Mouse (Mus musculus): ENCODE measurements at regions not wholly inside any gene's neighbourhood (a gene's known extent, or its start where the extent isn't known, plus 50 kb on each side); places are given as distances from the start of the nearest gene placed in this dataset.

- Histone ChIP-seq H3K79me2 (ENCODE audit: control insufficient read depth, insufficient read depth, low read length, poor library complexity) (no peaks in the 10 kb centered on the region), H3K4me3 (ENCODE audit: control insufficient read depth in 1 of 2, insufficient read depth in 1 of 2, low read depth in 2 of 2, low read length in 2 of 2) (no peak overlapping the region), H3K4me1 (ENCODE audit: control insufficient read depth in 1 of 2, insufficient read depth in 2 of 2, low read length in 2 of 2) (no peaks in the 10 kb centered on the region), H3K27ac (ENCODE audit: control insufficient read depth, low read depth, low read length) (no peak overlapping the region), H3K27me3 (ENCODE audit: control insufficient read depth in 1 of 2, insufficient read depth in 2 of 2, low read length in 2 of 2) (no peaks in the 10 kb centered on the region), H3K9ac (ENCODE audit: control insufficient read depth, low read depth, low read length, poor library complexity, severe bottlenecking) (no peak overlapping the region), H3K9me3 (replicated peaks; ENCODE audit: insufficient read depth, low read length) (no peaks in the 10 kb centered on the region), H3K36me3 (ENCODE audit: control insufficient read depth in 1 of 2, insufficient read depth in 2 of 2, low read length in 2 of 2) (no peaks in the 10 kb centered on the region)
- DNase-seq (ENCODE audit: low read depth, low spot score), result no peak
- TF ChIP-seq JUND (IDR thresholded peaks at IDR 0.05; ENCODE audit: low read depth, low read length) (no peak), POLR2AphosphoS2 (IDR thresholded peaks at IDR 0.05; ENCODE audit: low read length) (no peak), EP300 (IDR thresholded peaks at IDR 0.05; ENCODE audit: low read depth in 1 of 2, low read length in 2 of 2) (no peak), MXI1 (IDR thresholded peaks at IDR 0.05; ENCODE audit: low read depth, low read length) (no peak), GATA1 (IDR thresholded peaks at IDR 0.05; ENCODE audit: low read depth, low read length) (no peak), MYC (IDR thresholded peaks at IDR 0.05; ENCODE audit: low read depth, low read length) (no peak), ETS1 (IDR thresholded peaks at IDR 0.05; ENCODE audit: low read depth, low read length) (no peak), USF1 (IDR thresholded peaks at IDR 0.05; ENCODE audit: low read depth, low read length) (no peak), TCF12 (IDR thresholded peaks at IDR 0.05; ENCODE audit: low read depth, low read length) (no peak), MEF2A (IDR thresholded peaks at IDR 0.05; ENCODE audit: extremely low read depth, insufficient replicate concordance, low read depth, low read length, poor library complexity, severe bottlenecking) (no peak)
Measured at GRCm38 (mm10) chr7:39954110-39954509, 436.5 kb downstream of the Zfp619 start.

DNA sequence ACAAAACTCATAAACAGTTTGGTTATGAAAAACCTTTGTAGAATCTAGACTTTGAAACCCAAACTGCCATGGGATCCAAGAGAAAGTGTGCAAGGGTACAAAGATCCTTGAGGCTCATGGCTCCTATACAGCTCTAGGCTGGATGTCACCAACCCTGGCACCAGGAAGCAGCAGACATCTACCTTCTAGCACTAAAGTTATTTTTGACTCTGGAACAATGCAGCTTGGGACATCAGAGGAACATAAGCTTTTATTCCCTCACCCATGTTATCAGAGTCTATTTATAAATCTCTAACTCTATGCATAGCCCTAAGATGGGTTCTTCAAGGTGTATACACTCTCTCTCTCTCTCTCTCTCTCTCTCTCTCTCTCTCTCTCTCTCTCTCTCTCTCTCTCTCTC is 437.4 kb downstream of the Zfp619 start:
- Histone ChIP-seq H3K9ac (ENCODE audit: control insufficient read depth, low read depth, low read length, poor library complexity, severe bottlenecking) (no peak overlapping the region), H3K27ac (ENCODE audit: control insufficient read depth, low read depth, low read length) (no peak overlapping the region), H3K79me2 (ENCODE audit: control insufficient read depth, insufficient read depth, low read length, poor library complexity) (no peaks in the 10 kb centered on the region), H3K4me1 (ENCODE audit: control insufficient read depth in 1 of 2, insufficient read depth in 2 of 2, low read length in 2 of 2) (no peaks in the 10 kb centered on the region), H3K27me3 (ENCODE audit: control insufficient read depth in 1 of 2, insufficient read depth in 2 of 2, low read length in 2 of 2) (no peaks in the 10 kb centered on the region), H3K9me3 (replicated peaks; ENCODE audit: insufficient read depth, low read length) (no peaks in the 10 kb centered on the region), H3K36me3 (ENCODE audit: control insufficient read depth in 1 of 2, insufficient read depth in 2 of 2, low read length in 2 of 2) (no peaks in the 10 kb centered on the region), H3K4me3 (ENCODE audit: control insufficient read depth in 1 of 2, insufficient read depth in 1 of 2, low read depth in 2 of 2, low read length in 2 of 2) (no peak overlapping the region)
- no peak for TF ChIP-seq TCF12 (IDR thresholded peaks at IDR 0.05; ENCODE audit: low read depth, low read length)
- no peak for TF ChIP-seq E2F4 (IDR thresholded peaks at IDR 0.05; ENCODE audit: borderline replicate concordance, low read depth, low read length)
- no peak for TF ChIP-seq MXI1 (IDR thresholded peaks at IDR 0.05; ENCODE audit: low read depth, low read length)
- no peak for TF ChIP-seq ZNF384 (IDR thresholded peaks at IDR 0.05; ENCODE audit: low read depth, low read length)
- no peak for TF ChIP-seq USF1 (IDR thresholded peaks at IDR 0.05; ENCODE audit: low read depth, low read length)
- no peak for TF ChIP-seq POLR2A (IDR thresholded peaks at IDR 0.05; ENCODE audit: control insufficient read depth in 1 of 2, insufficient read depth in 1 of 2, low read depth in 1 of 2, low read length in 2 of 2, poor library complexity in 1 of 2)
- no peak for TF ChIP-seq POLR2AphosphoS2 (IDR thresholded peaks at IDR 0.05; ENCODE audit: low read length)
- no peak for TF ChIP-seq MYB (IDR thresholded peaks at IDR 0.05; ENCODE audit: low read depth, low read length)
- TF ChIP-seq POLR2AphosphoS5 (IDR thresholded peaks at IDR 0.05; ENCODE audit: borderline replicate concordance, low read depth, low read length), result no peak
- no peak for TF ChIP-seq UBTF (IDR thresholded peaks at IDR 0.05; ENCODE audit: borderline replicate concordance, insufficient read depth, low read depth, low read length)
- no peak for TF ChIP-seq NELFE (IDR thresholded peaks at IDR 0.05; ENCODE audit: low read depth, low read length)
- no peak for TF ChIP-seq ELF1 (IDR thresholded peaks at IDR 0.05; ENCODE audit: low read depth, low read length)
- no peak for DNase-seq (ENCODE audit: low read depth, low spot score)

All from MEL (cell line).